Mouse (Mus musculus) hindbrain, embryonic 15.5 days (tissue): ENCODE results near the gene Fbxw2. TPM values are rescaled to one million over a fixed set of nuclear protein-coding genes. Genes with fewer than 3 reads are reported as not detected.
"Not testable (repeated sequence)": the region's sequence is repeated elsewhere in the genome, so short reads cannot be mapped to it uniquely, and the experiment has no call there.

ENCODE experiments used
- ATAC-seq: fragments of 200-750 bp; cut with Nextera tagmentation; 2 replicates; pipeline ENCODE4 v1.8.0; 2017; ENCODE audit warnings: low read depth, moderate number of reproducible peaks, moderate TSS enrichment; ENCODE audit not compliant: low FRiP score
- H3K27ac ChIP-seq: fragments of 300-500 bp; sonication (generic); replicated peaks from 2 replicates; pipeline ENCODE4 v1.5.1; 2015; ENCODE audit warnings: mild to moderate bottlenecking, inconsistent platforms
- H3K27me3 ChIP-seq: fragments of 300-500 bp; sonication (generic); 2 replicates; pipeline ENCODE4 v1.6.1; 2015; ENCODE audit warnings: control low read depth, inconsistent platforms
- H3K36me3 ChIP-seq: fragments of 300-500 bp; sonication (generic); 2 replicates; pipeline ENCODE4 v1.6.1; 2015; ENCODE audit warnings: control low read depth, inconsistent platforms
- H3K4me1 ChIP-seq: fragments of 300-500 bp; sonication (generic); replicated peaks from 2 replicates; pipeline ENCODE4 v1.6.1; 2015; ENCODE audit warnings: control low read depth, inconsistent platforms
- H3K4me2 ChIP-seq: fragments of 300-500 bp; sonication (generic); 2 replicates; pipeline ENCODE4 v1.6.1; 2015; ENCODE audit warnings: moderate library complexity, mild to moderate bottlenecking, inconsistent platforms
- H3K4me3 ChIP-seq: fragments of 300-500 bp; sonication (generic); 2 replicates; pipeline ENCODE4 v1.5.1; 2015; ENCODE audit warnings: mild to moderate bottlenecking, inconsistent platforms
- H3K9ac ChIP-seq: fragments of 300-500 bp; sonication (generic); 2 replicates; pipeline ENCODE4 v1.6.1; 2015; ENCODE audit warnings: inconsistent platforms
- H3K9me3 ChIP-seq: fragments of 300-500 bp; sonication (generic); 2 replicates; pipeline ENCODE4 v1.6.1; 2016; ENCODE audit warnings: control low read depth, inconsistent platforms
- WGBS: fragments of 180-500 bp; shearing (Covaris S2); methylation state at CpG from one replicate; pipeline ENCODE4 v1.1.7; 2015; 5-methylcytosine and 5-hydroxymethylcytosine counted together
- polyA plus RNA-seq: library from polyadenylated mRNA; unstranded; fragments of >200 nt; fragmentation: Nextera tagmentation; extraction: Ambion mirVana; gene quantifications from 2 replicates; pipeline ENCODE4 v1.2.1, GENCODE M21; 2015

Fbxw2 gene
- polyA plus RNA-seq, 1 experiment from 2014 or later = 97.6 TPM

DNA sequence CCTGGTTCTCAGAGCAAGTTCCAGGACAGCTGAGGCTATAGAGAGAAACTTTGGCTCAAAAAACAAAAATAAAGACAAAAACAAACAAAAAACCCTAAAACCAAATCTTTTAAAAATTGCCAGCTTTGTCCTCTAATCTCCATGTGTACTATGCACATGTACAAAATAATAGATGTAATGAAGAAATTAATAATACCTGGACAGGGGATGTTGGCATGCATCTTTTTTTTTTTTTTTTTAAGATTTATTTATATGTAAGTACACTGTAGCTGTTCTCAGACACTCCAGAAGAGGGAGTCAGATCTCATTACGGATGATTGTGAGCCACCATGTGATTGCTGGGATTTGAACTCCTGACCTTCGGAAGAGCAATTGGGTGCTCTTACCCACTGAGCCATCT lies 33.6 kb downstream of the Fbxw2 start:
- not testable (repeated sequence) for ATAC-seq, H3K9me3 ChIP-seq, H3K27ac ChIP-seq, H3K4me3 ChIP-seq, H3K9ac ChIP-seq, H3K4me1 ChIP-seq, H3K4me2 ChIP-seq, H3K27me3 ChIP-seq, H3K36me3 ChIP-seq
- WGBS = 87% methylated on average over 2 of the region's 2 CpGs

DNA sequence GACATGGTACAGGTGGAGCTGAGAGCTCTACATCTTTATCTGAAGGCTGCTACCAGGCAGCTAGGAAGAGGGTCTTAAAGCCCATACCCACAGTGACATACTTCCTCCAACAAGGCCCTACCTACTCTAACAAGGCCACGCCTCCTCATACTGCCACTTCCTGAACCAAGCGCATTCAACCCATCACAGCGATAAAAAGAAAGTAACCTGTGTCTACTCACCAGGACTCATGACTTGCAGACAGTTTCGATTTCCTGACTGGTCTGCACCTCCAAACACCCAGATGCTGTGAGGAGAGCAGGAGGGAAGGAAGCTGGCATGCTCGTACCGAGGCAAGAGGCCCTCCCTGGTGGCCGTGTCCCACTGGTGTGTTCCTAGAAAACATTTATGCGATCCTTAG lies 35.8 kb downstream of the Fbxw2 start:
- H3K9me3 ChIP-seq = no peaks in the 10 kb centered on the region
- no peak for ATAC-seq
- H3K36me3 ChIP-seq = 0 out of 2 replicates have a peak, but pooled peaks cover 4% of the 10 kb centered on the region
- no peak overlapping the region for H3K4me2 ChIP-seq
- H3K4me3 ChIP-seq = no peak overlapping the region
- no peak overlapping the region for H3K9ac ChIP-seq
- WGBS = 96% methylated on average over 8 of the region's 8 CpGs
- H3K27ac ChIP-seq = no peak overlapping the region
- H3K27me3 ChIP-seq = no peaks in the 10 kb centered on the region
- H3K4me1 ChIP-seq = no peaks in the 10 kb centered on the region

DNA sequence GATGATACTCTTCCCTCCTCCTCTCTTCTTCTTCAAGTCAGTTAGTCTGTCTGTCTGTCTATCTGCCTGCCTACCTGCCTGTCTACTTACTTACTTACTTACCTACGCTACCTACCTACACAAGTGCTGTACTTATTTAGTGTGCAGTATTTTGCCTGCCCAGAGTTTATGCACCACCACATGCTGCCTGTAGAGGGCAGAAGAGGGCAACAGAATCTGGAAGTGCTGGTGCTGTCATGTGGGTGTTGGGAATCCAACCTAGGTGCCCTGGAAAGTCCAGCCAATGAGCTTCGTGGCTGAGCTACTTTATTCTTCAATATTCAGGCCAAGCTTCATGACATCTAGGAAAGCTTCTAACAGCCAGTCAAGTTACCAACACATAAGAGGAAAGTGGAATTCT lies 42.0 kb downstream of the Fbxw2 start:
- Histone ChIP-seq H3K4me3 (no peak overlapping the region), H3K9me3 (no peaks in the 10 kb centered on the region), H3K27ac (no peak overlapping the region), H3K27me3 (no peaks in the 10 kb centered on the region), H3K36me3 (peaks cover 36% of the 10 kb centered on the region), H3K4me2 (no peak overlapping the region), H3K9ac (no peak overlapping the region), H3K4me1 (no peaks in the 10 kb centered on the region)
- no peak for ATAC-seq
- 80% methylated on average over 2 of the region's 2 CpGs for WGBS

DNA sequence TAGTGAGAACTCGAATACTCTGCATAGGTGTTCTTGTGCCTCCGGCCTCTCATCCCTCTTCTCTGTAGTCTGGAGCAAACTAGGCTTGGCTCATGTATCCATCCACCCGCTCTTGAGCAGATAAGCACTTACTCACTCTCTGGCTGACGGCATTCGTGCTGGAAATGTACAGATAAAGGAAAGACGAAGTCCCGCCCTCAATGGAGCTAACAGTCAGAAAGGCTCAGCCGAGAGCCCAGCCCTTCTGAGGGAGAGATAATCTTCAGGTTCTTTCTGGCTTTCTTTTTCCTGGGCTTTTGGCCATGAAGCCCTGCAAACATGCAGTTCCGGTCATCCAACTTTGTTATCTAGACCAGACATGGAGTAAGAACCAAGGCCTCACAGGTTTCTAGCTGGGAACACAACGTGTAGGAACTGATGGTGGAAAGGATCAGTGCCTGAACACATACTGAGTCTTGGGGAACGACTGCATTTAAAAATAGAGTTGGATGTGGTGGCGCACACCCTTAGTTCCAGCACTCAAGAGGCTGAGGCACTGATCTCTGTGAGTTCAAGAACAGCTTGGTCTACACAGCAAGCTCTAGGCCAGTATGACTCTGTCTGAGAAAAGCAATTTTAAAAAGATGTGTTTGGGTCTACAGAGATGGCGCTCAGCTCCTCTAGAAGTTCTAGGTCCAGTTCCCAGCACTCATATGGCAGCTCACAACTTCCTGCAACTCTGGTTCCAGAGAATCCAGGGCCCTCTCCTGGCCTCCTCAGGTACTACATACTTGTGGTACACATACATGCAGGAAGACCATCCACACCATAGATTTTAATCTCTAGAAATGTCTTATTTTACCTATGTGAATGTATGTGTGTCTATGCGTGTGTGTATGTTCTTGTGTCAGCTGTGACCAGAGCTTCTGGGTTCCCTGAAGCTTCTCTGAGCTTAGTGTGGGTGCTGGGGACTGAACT lies 42.8 kb downstream of the Fbxw2 start:
- no peak for ATAC-seq
- Histone ChIP-seq H3K27me3 (no peaks in the 10 kb centered on the region), H3K9me3 (no peaks in the 10 kb centered on the region), H3K36me3 (peaks cover 39% of the 10 kb centered on the region), H3K4me3 (no peak overlapping the region), H3K27ac (no peak overlapping the region), H3K9ac (no peak overlapping the region), H3K4me1 (peaks cover 3% of the 10 kb centered on the region), H3K4me2 (no peak overlapping the region)
- WGBS = 92% methylated on average over 14 of the region's 14 CpGs

GRCm38 (mm10) chr2:34777237-34777868 lies 48.8 kb downstream of the Fbxw2 start:
- WGBS = 69% methylated on average over 1 of the region's 1 CpGs
- no peaks in the 10 kb centered on the region for H3K9me3 ChIP-seq
- H3K36me3 ChIP-seq = peaks cover 71% of the 10 kb centered on the region
- H3K4me3 ChIP-seq = no peak overlapping the region
- no peaks in the 10 kb centered on the region for H3K27me3 ChIP-seq
- no peak overlapping the region for H3K9ac ChIP-seq
- peaks cover 59% of the 10 kb centered on the region for H3K4me1 ChIP-seq
- H3K27ac ChIP-seq = no peak overlapping the region
- peak overlapping the region; percentile 71 for H3K4me2 ChIP-seq
- no peak for ATAC-seq

DNA sequence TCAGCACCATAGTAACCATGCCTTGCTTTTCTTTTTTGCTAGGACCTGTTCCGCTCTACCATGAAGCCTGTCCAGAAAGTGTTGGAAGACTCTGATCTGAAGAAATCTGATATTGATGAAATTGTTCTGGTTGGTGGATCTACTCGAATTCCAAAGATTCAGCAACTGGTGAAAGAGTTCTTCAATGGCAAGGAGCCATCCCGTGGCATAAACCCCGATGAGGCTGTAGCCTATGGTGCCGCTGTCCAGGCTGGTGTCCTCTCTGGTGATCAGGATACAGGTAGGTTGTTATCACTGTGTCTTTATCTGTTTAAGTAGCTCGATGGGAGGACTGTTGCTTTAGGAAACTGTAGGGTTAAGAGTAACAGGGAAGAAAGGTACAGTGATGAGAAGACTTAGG lies 51.6 kb downstream of the Fbxw2 start:
- H3K27me3 ChIP-seq = no peaks in the 10 kb centered on the region
- WGBS = 95% methylated on average over 6 of the region's 6 CpGs
- H3K36me3 ChIP-seq = peaks cover 55% of the 10 kb centered on the region
- H3K9me3 ChIP-seq = no peaks in the 10 kb centered on the region
- no peak overlapping the region for H3K27ac ChIP-seq
- H3K4me1 ChIP-seq = peaks cover 67% of the 10 kb centered on the region
- H3K4me2 ChIP-seq = peak overlapping the region; percentile 71
- H3K9ac ChIP-seq = no peak overlapping the region
- no peak for ATAC-seq
- 0 out of 2 replicates have a peak overlapping the region, but pooled peaks have one; percentile 7 for H3K4me3 ChIP-seq

GRCm38 (mm10) chr2:34773673-34774072 lies 52.4 kb downstream of the Fbxw2 start:
- H3K9ac ChIP-seq = no peak overlapping the region; the same call in 1 of the 2 replicates

GRCm38 (mm10) chr2:34772252-34773235 lies 53.6 kb downstream of the Fbxw2 start:
- ATAC-seq = no peak
- peaks cover 56% of the 10 kb centered on the region for H3K4me1 ChIP-seq
- H3K36me3 ChIP-seq = peaks cover 42% of the 10 kb centered on the region
- peak overlapping the region; percentile 71 for H3K4me2 ChIP-seq
- H3K27ac ChIP-seq = peak overlapping the region; percentile 85
- 3% methylated on average over 48 of the region's 50 CpGs for WGBS
- no peaks in the 10 kb centered on the region for H3K27me3 ChIP-seq
- no peaks in the 10 kb centered on the region for H3K9me3 ChIP-seq
- H3K9ac ChIP-seq = peak overlapping the region; percentile 88
- peak overlapping the region; percentile 75 for H3K4me3 ChIP-seq

More at GRCm38 (mm10) chr2:34773673-34774072, 52.4 kb downstream of the Fbxw2 start:
- H3K27me3 ChIP-seq = no peaks in the 10 kb centered on the region
- H3K27ac ChIP-seq = no peak overlapping the region
- H3K4me2 ChIP-seq = peak overlapping the region; percentile 71
- H3K9me3 ChIP-seq = no peaks in the 10 kb centered on the region
- H3K4me1 ChIP-seq = peaks cover 67% of the 10 kb centered on the region
- peak overlapping the region; percentile 75 for H3K4me3 ChIP-seq
- WGBS = 92% methylated on average over 4 of the region's 4 CpGs
- H3K36me3 ChIP-seq = peaks cover 51% of the 10 kb centered on the region
- ATAC-seq = no peak

GRCm38 (mm10) chr2:34771368-34772226 lies 54.5 kb downstream of the Fbxw2 start, which contains the start of gene Hspa5:
Gene Hspa5, plus strand, starts transcription at chr2:34771970.
- H3K36me3 ChIP-seq = peaks cover 34% of the 10 kb centered on the region
- H3K4me3 ChIP-seq = peak within 1 kb of the TSS; percentile 75
- peak within 1 kb of the TSS; percentile 71 for H3K4me2 ChIP-seq
- H3K27me3 ChIP-seq = no peaks in the 10 kb centered on the region
- H3K9me3 ChIP-seq = no peaks in the 10 kb centered on the region
- peaks cover 47% of the 10 kb centered on the region for H3K4me1 ChIP-seq
- H3K27ac ChIP-seq = peak within 1 kb of the TSS; percentile 89
- peak; percentile 99 for ATAC-seq
- H3K9ac ChIP-seq = peak within 1 kb of the TSS; percentile 88
- WGBS = under 1% methylated on average over 60 of the region's 60 CpGs

- peak overlapping the region; percentile 89 for H3K27ac ChIP-seq
- no peaks in the 10 kb centered on the region for H3K27me3 ChIP-seq
- WGBS = 4% methylated on average over 6 of the region's 6 CpGs
- H3K36me3 ChIP-seq = peaks cover 28% of the 10 kb centered on the region
- H3K4me2 ChIP-seq = peak overlapping the region; percentile 60
- H3K4me3 ChIP-seq = peak overlapping the region; percentile 75
- H3K9ac ChIP-seq = peak overlapping the region; percentile 77
- no peak for ATAC-seq
- peaks cover 40% of the 10 kb centered on the region for H3K4me1 ChIP-seq
- no peaks in the 10 kb centered on the region for H3K9me3 ChIP-seq
Measured at GRCm38 (mm10) chr2:34770951-34771350, 55.2 kb downstream of the Fbxw2 start.
